Mouse (Mus musculus) frontal cortex, postnatal 36 days (tissue): ENCODE measurements around the gene Arl4a.

Source experiments
- DNase-seq, 2 experiments: peaks; one replicate each; pipeline ENCODE4 v3.0.0; 2022; ENCODE audit warnings: low spot score in 2 of 2

Arl4a gene

DNA sequence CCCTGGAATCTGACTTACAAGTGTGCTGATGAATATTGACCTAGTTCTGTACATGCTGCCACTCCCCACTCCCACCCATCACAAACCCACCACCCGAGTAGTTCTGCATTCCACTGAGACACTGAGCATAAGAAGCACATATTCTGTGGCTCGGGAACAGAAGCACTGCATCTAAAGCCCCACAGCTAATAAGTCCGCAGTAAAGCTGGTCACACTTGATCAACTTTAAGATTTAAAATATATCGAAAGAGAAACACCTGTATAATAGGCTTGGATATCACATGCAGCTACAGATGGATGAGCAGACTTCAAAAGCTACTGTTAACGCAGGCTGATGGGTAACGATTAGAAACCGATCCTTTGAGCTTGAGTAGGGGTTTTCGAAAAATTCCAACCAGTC is 78.7 kb downstream of the Arl4a start:
- no peak for DNase-seq

- DNase-seq = peak in 1 of 2 experiments; percentile 19
Observed at GRCm38 (mm10) chr12:39957931-39958671, 79.7 kb downstream of the Arl4a start.

GRCm38 (mm10) chr12:39956396-39956795 is 81.4 kb downstream of the Arl4a start:
- peak in 1 of 2 experiments; percentile 55 for DNase-seq
